Mouse (Mus musculus): ENCODE results near the gene Nol6. TPM values are rescaled to one million over a fixed set of nuclear protein-coding genes. Genes with fewer than 3 reads are reported as not detected.

The Nol6 gene
- polyA plus RNA-seq (2015; fragmentation: Nextera tagmentation; extraction: Ambion mirVana) = 21.7 and 21.8 TPM in 2 replicates

GRCm38 (mm10) chr4:41124180-41124951 is at the start of gene Nol6:
Gene Nol6 (minus strand): TSS chr4:41124455.
- Histone ChIP-seq H3K27me3 (replicated peaks) (no peaks in the 10 kb centered on the region), H3K9ac (peak within 1 kb of the TSS; percentile 26), H3K36me3 (peaks cover 24% of the 10 kb centered on the region), H3K4me2 (replicated peaks) (peak within 1 kb of the TSS; percentile 65), H3K9me3 (no peaks in the 10 kb centered on the region), H3K4me3 (replicated peaks) (peak within 1 kb of the TSS; percentile 67), H3K4me1 (replicated peaks) (peaks cover 6% of the 10 kb centered on the region), H3K27ac (no peak within 1 kb of the TSS)
- 3% methylated on average over 29 of the region's 29 CpGs for WGBS
- peak; percentile 100 for ATAC-seq

- H3K9me3 ChIP-seq = no peaks in the 10 kb centered on the region
- 0 out of 2 replicates have a peak, but pooled peaks cover 6% of the 10 kb centered on the region for H3K36me3 ChIP-seq
- no peaks in the 10 kb centered on the region for H3K27me3 ChIP-seq (replicated peaks)
- no peak overlapping the region for H3K4me3 ChIP-seq (replicated peaks)
- H3K4me2 ChIP-seq (replicated peaks) = no peak overlapping the region
- no peak overlapping the region for H3K9ac ChIP-seq
- no peak overlapping the region for H3K27ac ChIP-seq
- no peak for ATAC-seq
- WGBS = 77% methylated on average over 2 of the region's 2 CpGs
- no peaks in the 10 kb centered on the region for H3K4me1 ChIP-seq (replicated peaks)
Observed at GRCm38 (mm10) chr4:41170970-41171369, 46.7 kb upstream of the Nol6 start.

DNA sequence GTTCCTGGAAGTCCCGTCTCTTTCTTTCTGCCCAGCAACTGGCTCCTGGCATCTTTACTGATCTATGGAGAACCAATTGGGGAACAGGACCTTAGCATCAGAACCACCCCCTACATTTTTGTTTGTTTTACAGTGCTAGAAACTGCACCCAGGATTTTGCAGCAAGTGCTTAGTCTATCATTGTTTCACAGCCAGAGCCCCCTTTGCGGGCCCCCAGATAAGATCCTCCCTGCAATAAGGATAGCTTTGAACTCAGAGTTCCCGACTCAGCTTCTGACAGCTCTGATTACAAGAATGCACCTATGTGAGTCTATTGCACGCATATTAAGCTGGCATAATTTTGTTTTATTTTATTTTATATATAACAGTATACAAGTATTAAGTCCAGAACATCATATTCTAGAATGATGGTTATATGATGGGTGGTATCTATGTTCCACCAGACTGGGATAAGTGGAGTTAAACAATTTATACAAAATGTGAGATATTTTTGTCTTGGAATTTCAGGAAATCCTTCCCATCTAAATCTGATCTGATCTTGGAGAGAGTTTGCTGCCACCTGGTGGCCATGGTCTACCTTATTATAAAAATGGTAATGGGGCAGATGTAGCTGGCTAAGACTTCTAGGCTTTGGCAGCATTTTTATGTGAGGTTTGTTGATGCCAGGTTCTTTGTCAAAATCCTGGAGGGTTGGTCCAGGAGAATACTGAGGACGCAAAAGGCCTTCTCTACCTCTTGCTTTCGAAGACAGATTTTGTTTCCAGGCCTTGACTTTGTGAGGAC is 41.6 kb upstream of the Nol6 start:
- Histone ChIP-seq H3K4me3 (replicated peaks) (no peak overlapping the region), H3K4me1 (replicated peaks) (peaks cover 8% of the 10 kb centered on the region), H3K4me2 (replicated peaks) (no peak overlapping the region), H3K9me3 (no peaks in the 10 kb centered on the region), H3K36me3 (0 out of 2 replicates have a peak, but pooled peaks cover 2% of the 10 kb centered on the region), H3K27me3 (replicated peaks) (no peaks in the 10 kb centered on the region), H3K9ac (no peak overlapping the region), H3K27ac (peak overlapping the region; percentile 44; the same call in 1 of the 2 replicates)
- WGBS = 60% methylated on average over 6 of the region's 6 CpGs
- ATAC-seq = peak; percentile 6; the same call in 1 of the 2 replicates

- Histone ChIP-seq H3K4me1 (replicated peaks) (peaks cover 8% of the 10 kb centered on the region), H3K27me3 (replicated peaks) (no peaks in the 10 kb centered on the region), H3K27ac (no peak overlapping the region), H3K9me3 (no peaks in the 10 kb centered on the region), H3K4me3 (replicated peaks) (no peak overlapping the region), H3K4me2 (replicated peaks) (no peak overlapping the region), H3K9ac (no peak overlapping the region), H3K36me3 (0 out of 2 replicates have a peak, but pooled peaks cover 2% of the 10 kb centered on the region)
- WGBS = 33% methylated on average over 2 of the region's 2 CpGs
- ATAC-seq = no peak
Observed at GRCm38 (mm10) chr4:41164974-41165373, 40.7 kb upstream of the Nol6 start.

GRCm38 (mm10) chr4:41161232-41161631 is 37.0 kb upstream of the Nol6 start:
- no peaks in the 10 kb centered on the region for H3K36me3 ChIP-seq
- ATAC-seq = no peak
- no peaks in the 10 kb centered on the region for H3K27me3 ChIP-seq (replicated peaks)
- no peak overlapping the region for H3K9ac ChIP-seq
- H3K27ac ChIP-seq = no peak overlapping the region
- H3K9me3 ChIP-seq = no peaks in the 10 kb centered on the region
- no peak overlapping the region for H3K4me2 ChIP-seq (replicated peaks)
- WGBS = 91% methylated on average over 3 of the region's 3 CpGs
- H3K4me1 ChIP-seq (replicated peaks) = peaks cover 11% of the 10 kb centered on the region
- H3K4me3 ChIP-seq (replicated peaks) = no peak overlapping the region

DNA sequence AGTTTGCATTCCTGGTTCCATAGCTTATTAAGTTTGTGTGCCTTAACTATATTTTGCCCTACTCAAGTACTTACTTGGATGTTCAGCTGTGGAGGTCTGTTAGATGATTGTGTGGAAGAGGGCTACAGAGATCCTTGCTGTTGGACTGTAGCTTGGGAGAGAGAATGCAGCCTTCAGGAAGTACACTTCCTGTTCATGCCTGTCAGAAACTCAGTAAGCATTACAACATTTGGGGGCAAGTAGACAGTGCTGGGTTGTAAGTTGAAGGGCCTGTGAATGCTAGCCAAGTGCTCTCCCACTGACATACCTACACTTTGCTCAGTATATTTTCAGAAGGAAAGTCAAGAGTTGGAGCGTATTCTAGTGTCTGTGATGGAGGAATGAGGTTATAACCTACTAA is 34.0 kb upstream of the Nol6 start:
- 89% methylated on average over 1 of the region's 1 CpGs for WGBS
- no peak overlapping the region for H3K4me2 ChIP-seq (replicated peaks)
- H3K4me1 ChIP-seq (replicated peaks) = 0 out of 2 replicates have a peak, but pooled peaks cover 3% of the 10 kb centered on the region
- H3K9ac ChIP-seq = no peak overlapping the region
- no peak overlapping the region for H3K4me3 ChIP-seq (replicated peaks)
- no peaks in the 10 kb centered on the region for H3K36me3 ChIP-seq
- no peaks in the 10 kb centered on the region for H3K9me3 ChIP-seq
- no peak overlapping the region for H3K27ac ChIP-seq
- no peak for ATAC-seq
- H3K27me3 ChIP-seq (replicated peaks) = no peaks in the 10 kb centered on the region

DNA sequence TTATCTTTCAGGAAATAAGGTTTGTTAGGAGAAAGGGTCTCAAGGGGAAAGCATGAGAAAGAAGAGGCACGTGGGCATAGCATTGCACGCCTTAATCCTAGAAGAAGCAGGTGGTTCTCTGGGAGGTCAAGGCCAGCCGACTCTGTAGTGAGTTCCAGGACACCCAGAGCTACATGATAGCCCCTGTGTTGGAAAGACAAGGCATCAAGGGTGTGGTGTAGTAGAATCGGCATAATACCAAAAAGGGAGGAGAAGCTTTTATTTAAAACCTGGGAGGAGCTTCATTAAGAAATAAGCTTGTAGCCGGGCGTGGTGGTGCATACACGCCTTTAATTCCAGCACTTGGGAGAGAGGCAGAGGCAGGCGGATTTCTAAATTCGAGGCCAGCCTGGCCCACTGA is 32.7 kb upstream of the Nol6 start:
- H3K27me3 ChIP-seq (replicated peaks) = no peaks in the 10 kb centered on the region
- ATAC-seq = no peak
- no peak overlapping the region for H3K4me3 ChIP-seq (replicated peaks)
- H3K9ac ChIP-seq = no peak overlapping the region
- H3K4me1 ChIP-seq (replicated peaks) = 0 out of 2 replicates have a peak, but pooled peaks cover 3% of the 10 kb centered on the region
- no peaks in the 10 kb centered on the region for H3K36me3 ChIP-seq
- H3K9me3 ChIP-seq = no peaks in the 10 kb centered on the region
- H3K27ac ChIP-seq = no peak overlapping the region
- 78% methylated on average over 9 of the region's 9 CpGs for whole genome bisulfite sequencing
- no peak overlapping the region for H3K4me2 ChIP-seq (replicated peaks)

GRCm38 (mm10) chr4:41153146-41153545 is 28.9 kb upstream of the Nol6 start:
- Histone ChIP-seq H3K4me3 (replicated peaks) (no peak overlapping the region), H3K27ac (no peak overlapping the region), H3K36me3 (no peaks in the 10 kb centered on the region), H3K9ac (no peak overlapping the region), H3K9me3 (no peaks in the 10 kb centered on the region), H3K27me3 (replicated peaks) (no peaks in the 10 kb centered on the region), H3K4me1 (replicated peaks) (0 out of 2 replicates have a peak, but pooled peaks cover 3% of the 10 kb centered on the region), H3K4me2 (replicated peaks) (no peak overlapping the region)
- no peak for ATAC-seq
- 70% methylated on average over 3 of the region's 3 CpGs for WGBS

GRCm38 (mm10) chr4:41151186-41151585 is 26.9 kb upstream of the Nol6 start:
- Histone ChIP-seq H3K4me1 (replicated peaks) (no peaks in the 10 kb centered on the region), H3K27me3 (replicated peaks) (no peaks in the 10 kb centered on the region), H3K4me2 (replicated peaks) (no peak overlapping the region), H3K27ac (no peak overlapping the region), H3K36me3 (no peaks in the 10 kb centered on the region), H3K4me3 (replicated peaks) (no peak overlapping the region), H3K9me3 (no peaks in the 10 kb centered on the region), H3K9ac (no peak overlapping the region)
- WGBS = 89% methylated on average over 7 of the region's 7 CpGs
- no peak for ATAC-seq

DNA sequence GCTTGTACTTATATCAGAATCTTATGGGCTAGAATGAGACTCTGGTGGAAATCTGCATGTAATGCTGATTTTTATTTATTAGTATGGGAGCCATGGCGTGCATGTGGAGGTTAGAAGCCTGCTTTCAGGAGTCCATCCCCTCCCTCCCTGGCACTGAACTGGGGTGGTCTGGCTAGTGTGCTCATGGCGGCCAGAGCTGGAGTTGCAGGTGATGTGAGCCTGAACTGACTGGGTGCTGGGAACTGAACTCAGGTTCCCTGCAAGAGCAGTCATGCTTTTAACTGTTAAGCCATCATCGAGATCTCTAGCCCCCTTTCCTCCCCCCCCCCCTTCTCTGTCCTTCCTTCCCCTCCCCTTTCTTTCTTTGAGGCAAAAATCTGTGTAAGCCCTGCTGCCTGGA is 25.6 kb upstream of the Nol6 start:
- H3K27ac ChIP-seq = no peak overlapping the region

GRCm38 (mm10) chr4:41142601-41143000 is 18.3 kb upstream of the Nol6 start:
- H3K4me1 ChIP-seq (replicated peaks) = no peaks in the 10 kb centered on the region
- H3K27ac ChIP-seq = no peak overlapping the region
- H3K9ac ChIP-seq = no peak overlapping the region
- peaks cover 5% of the 10 kb centered on the region for H3K36me3 ChIP-seq
- no peak overlapping the region for H3K4me2 ChIP-seq (replicated peaks)
- no peaks in the 10 kb centered on the region for H3K9me3 ChIP-seq
- H3K4me3 ChIP-seq (replicated peaks) = no peak overlapping the region
- no peak for ATAC-seq
- WGBS = 87% methylated on average over 2 of the region's 2 CpGs
- H3K27me3 ChIP-seq (replicated peaks) = no peaks in the 10 kb centered on the region

More for the DNA sequence above, 25.6 kb upstream of the Nol6 start:
- H3K36me3 ChIP-seq = no peaks in the 10 kb centered on the region
- H3K4me2 ChIP-seq (replicated peaks) = no peak overlapping the region
- H3K9ac ChIP-seq = no peak overlapping the region
- H3K4me1 ChIP-seq (replicated peaks) = no peaks in the 10 kb centered on the region
- H3K9me3 ChIP-seq = no peaks in the 10 kb centered on the region
- H3K4me3 ChIP-seq (replicated peaks) = no peak overlapping the region
- no peak for ATAC-seq
- 78% methylated on average over 3 of the region's 3 CpGs for WGBS
- H3K27me3 ChIP-seq (replicated peaks) = no peaks in the 10 kb centered on the region

GRCm38 (mm10) chr4:41140174-41140875 is 16.1 kb upstream of the Nol6 start:
- Histone ChIP-seq H3K4me1 (replicated peaks) (no peaks in the 10 kb centered on the region), H3K9ac (no peak overlapping the region), H3K27me3 (replicated peaks) (no peaks in the 10 kb centered on the region), H3K9me3 (no peaks in the 10 kb centered on the region), H3K27ac (no peak overlapping the region), H3K36me3 (peaks cover 5% of the 10 kb centered on the region), H3K4me2 (replicated peaks) (no peak overlapping the region), H3K4me3 (replicated peaks) (no peak overlapping the region; the same call in 1 of the 2 replicates)
- WGBS = 92% methylated on average over 6 of the region's 6 CpGs
- ATAC-seq = no peak

Data from intestine, embryonic 15.5 days (tissue).